Mouse (Mus musculus): ENCODE measurements at regions not wholly inside any gene's neighbourhood (a gene's known extent, or its start where the extent isn't known, plus 50 kb on each side); places are given as distances from the start of the nearest gene placed in this dataset.

DNA sequence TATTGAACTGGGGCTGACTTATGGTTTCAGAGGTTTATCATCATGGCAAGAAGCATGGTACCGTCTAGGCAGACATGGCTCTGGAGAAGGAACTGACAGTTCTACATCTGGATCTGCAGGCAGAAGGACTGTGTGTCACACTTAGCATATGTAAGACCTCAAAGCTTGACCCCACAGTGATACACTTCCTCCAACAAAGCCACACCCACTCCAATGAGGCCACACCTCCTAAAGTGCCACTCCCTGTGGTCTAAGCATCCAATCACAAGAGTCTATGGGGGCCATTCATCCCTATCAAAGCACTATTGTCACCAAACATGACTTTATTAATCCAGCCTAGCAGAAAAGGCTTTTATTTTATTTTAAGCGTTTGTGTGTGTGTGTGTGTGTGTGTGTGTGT, 96.2 kb upstream of the Fam3c start:
- TF ChIP-seq CTCF (IDR thresholded peaks at IDR 0.05; ENCODE audit: control insufficient read depth, insufficient read depth, insufficient replicate concordance, low read depth, low read length) = no peak
- TF ChIP-seq POLR2A (IDR thresholded peaks at IDR 0.05; ENCODE audit: control insufficient read depth, low read depth, low read length) = no peak

All from testis, adult 2 months (tissue).